Mouse (Mus musculus): ENCODE data around the gene Foxs1.

- TF ChIP-seq CTCF (IDR thresholded peaks at IDR 0.05; ENCODE audit: low read depth, low read length), result no peak
- TF ChIP-seq POLR2A (IDR thresholded peaks at IDR 0.05; ENCODE audit: extremely low read depth, insufficient read depth, low read length), result no peak
Measured at GRCm38 (mm10) chr2:152947098-152947497, 14.1 kb upstream of the Foxs1 start.

All from liver, adult 2 months (tissue).